Mouse (Mus musculus) gastrocnemius, postnatal 14 days (tissue): ENCODE measurements at regions not wholly inside any gene's neighbourhood (a gene's known extent, or its start where the extent isn't known, plus 50 kb on each side); places are given as distances from the start of the nearest gene placed in this dataset.
A peak's percentile ranks its signal among the peaks of the same experiment; 100 is the strongest.

Experiments used
- DNase-seq: peaks from one replicate; pipeline ENCODE4 v3.0.0; 2021; ENCODE audit warnings: mixed read lengths
- intact Hi-C: fragments of 180-260 bp; cut with DNase I; formaldehyde crosslinking; loops from one replicate; pipeline ENCODE4 v1.15.1; 2025; ENCODE audit warnings: low total_unique reads

- intact Hi-C loops, result no loop called here
- no peak for DNase-seq
Measured at GRCm38 (mm10) chr12:112426681-112427080, 62.6 kb upstream of the A530016L24Rik start.

- intact Hi-C loops, result no loop called here
Measured at GRCm38 (mm10) chr12:112430104-112430846, 59.0 kb upstream of the A530016L24Rik start.

GRCm38 (mm10) chr12:112433315-112433714 is 55.9 kb upstream of the A530016L24Rik start:
- intact Hi-C loops, result no loop called here

More at GRCm38 (mm10) chr12:112430104-112430846, 59.0 kb upstream of the A530016L24Rik start:
- no peak for DNase-seq

GRCm38 (mm10) chr12:112434673-112435294 is 54.5 kb upstream of the A530016L24Rik start:
- DNase-seq, result no peak
- intact Hi-C loops, result no loop called here

More at GRCm38 (mm10) chr12:112433315-112433714, 55.9 kb upstream of the A530016L24Rik start:
- DNase-seq, result no peak

- intact Hi-C loops, result no loop called here
- DNase-seq, result peak; percentile 56
Measured at GRCm38 (mm10) chr12:112435295-112436110, 53.7 kb upstream of the A530016L24Rik start.

GRCm38 (mm10) chr12:112437046-112437445 is 52.2 kb upstream of the A530016L24Rik start:
- intact Hi-C loops, result no loop called here
- no peak for DNase-seq

- intact Hi-C loops, result no loop called here
- no peak for DNase-seq
Measured at GRCm38 (mm10) chr12:112438206-112438605, 51.0 kb upstream of the A530016L24Rik start.
